Mouse (Mus musculus) liver, embryonic 11.5 days (tissue): ENCODE results near the gene Taar5. TPM values are rescaled to one million over a fixed set of nuclear protein-coding genes. Genes with fewer than 3 reads are reported as not detected.

Source experiments
- ATAC-seq: fragments of 200-750 bp; cut with Nextera tagmentation; replicated peaks from 2 replicates; pipeline ENCODE4 v1.8.0; 2017; ENCODE audit warnings: moderate number of reproducible peaks, mild to moderate bottlenecking, moderate TSS enrichment, moderate library complexity; ENCODE audit not compliant: low FRiP score
- DNase-seq: peaks from one replicate; pipeline ENCODE4 v3.0.0-alpha.2; 2017; ENCODE audit warnings: low spot score
- H3K27ac ChIP-seq: fragments of 300-500 bp; sonication (generic); 2 replicates; pipeline ENCODE4 v1.5.1; 2014; ENCODE audit warnings: mild to moderate bottlenecking, low read depth, low read length, control low read depth
- H3K27me3 ChIP-seq: fragments of 300-500 bp; sonication (generic); replicated peaks from 2 replicates; pipeline ENCODE4 v1.6.1; 2014; ENCODE audit warnings: low read length, mixed read lengths; ENCODE audit not compliant: control insufficient read depth, insufficient read depth
- H3K36me3 ChIP-seq: fragments of 300-500 bp; sonication (generic); 2 replicates; pipeline ENCODE4 v1.6.1; 2014; ENCODE audit warnings: mild to moderate bottlenecking, low read length, moderate library complexity, mixed read lengths; ENCODE audit not compliant: control insufficient read depth, insufficient read depth
- H3K4me1 ChIP-seq: fragments of 300-500 bp; sonication (generic); replicated peaks from 2 replicates; pipeline ENCODE4 v1.6.1; 2014; ENCODE audit warnings: low read length, mixed read lengths; ENCODE audit not compliant: control insufficient read depth, insufficient read depth
- H3K4me2 ChIP-seq: fragments of 300-500 bp; sonication (generic); 2 replicates; pipeline ENCODE4 v1.6.1; 2014; ENCODE audit warnings: mild to moderate bottlenecking, control low read depth, moderate library complexity
- H3K4me3 ChIP-seq: fragments of 300-500 bp; sonication (generic); 2 replicates; pipeline ENCODE4 v1.5.1; 2014; ENCODE audit warnings: low read depth, low read length, control low read depth
- H3K9ac ChIP-seq: fragments of 300-500 bp; sonication (generic); 2 replicates; pipeline ENCODE4 v1.6.1; 2014; ENCODE audit warnings: low read depth, low read length, control low read depth
- H3K9me3 ChIP-seq: fragments of 300-500 bp; sonication (generic); 2 replicates; pipeline ENCODE4 v1.6.1; 2016; ENCODE audit warnings: low read length, inconsistent platforms, mixed read lengths; ENCODE audit not compliant: control insufficient read depth
- WGBS: fragments of 180-500 bp; shearing (Covaris S2); extraction: QIAGEN DNeasy Blood & Tissue Kit; methylation state at CpG from one replicate; pipeline ENCODE4 v1.1.7; 2014; 5-methylcytosine and 5-hydroxymethylcytosine counted together
- polyA plus RNA-seq: library from polyadenylated mRNA; unstranded; fragments of >200 nt; fragmentation: Nextera tagmentation; extraction: Ambion mirVana; gene quantifications from 2 replicates; pipeline ENCODE4 v1.2.1, GENCODE M21; 2014

The Taar5 gene
- polyA plus RNA-seq = not detected in 2 replicates

GRCm38 (mm10) chr10:23970656-23971165 is at the start of gene Taar5:
Gene Taar5, plus strand, starts transcription at chr10:23970706.
- DNase-seq (no peak), ATAC-seq (no peak)
- Histone ChIP-seq H3K4me1 (no peaks in the 10 kb centered on the region), H3K36me3 (no peaks in the 10 kb centered on the region), H3K4me2 (no peak within 1 kb of the TSS), H3K9me3 (no peaks in the 10 kb centered on the region), H3K4me3 (no peak within 1 kb of the TSS), H3K27me3 (no peaks in the 10 kb centered on the region), H3K27ac (no peak within 1 kb of the TSS), H3K9ac (no peak within 1 kb of the TSS)
- WGBS = 80% methylated on average over 11 of the region's 11 CpGs

- Histone ChIP-seq H3K9ac (no peak overlapping the region), H3K27me3 (no peaks in the 10 kb centered on the region), H3K4me2 (no peak overlapping the region), H3K36me3 (no peaks in the 10 kb centered on the region), H3K27ac (no peak overlapping the region), H3K4me3 (no peak overlapping the region), H3K4me1 (no peaks in the 10 kb centered on the region), H3K9me3 (no peaks in the 10 kb centered on the region)
- ATAC-seq = no peak; the same call in 1 of the 2 replicates
- WGBS = 57% methylated on average over 3 of the region's 3 CpGs
- no peak for DNase-seq
These were observed 48.0 kb upstream of the Taar5 start for GRCm38 (mm10) chr10:23922468-23922867.

- ATAC-seq (no peak), DNase-seq (no peak)
- Histone ChIP-seq H3K4me1 (no peaks in the 10 kb centered on the region), H3K27ac (no peak overlapping the region), H3K27me3 (no peaks in the 10 kb centered on the region), H3K36me3 (no peaks in the 10 kb centered on the region), H3K9me3 (no peaks in the 10 kb centered on the region), H3K4me2 (no peak overlapping the region), H3K9ac (no peak overlapping the region), H3K4me3 (no peak overlapping the region)
- 69% methylated on average over 2 of the region's 2 CpGs for WGBS
These were observed 46.6 kb upstream of the Taar5 start for GRCm38 (mm10) chr10:23923941-23924340.

GRCm38 (mm10) chr10:23937613-23938012 is 32.9 kb upstream of the Taar5 start:
- no peak for ATAC-seq
- Histone ChIP-seq H3K9ac (no peak overlapping the region), H3K36me3 (no peaks in the 10 kb centered on the region), H3K9me3 (no peaks in the 10 kb centered on the region), H3K4me1 (no peaks in the 10 kb centered on the region), H3K27ac (no peak overlapping the region), H3K4me2 (no peak overlapping the region), H3K27me3 (no peaks in the 10 kb centered on the region), H3K4me3 (no peak overlapping the region)
- no peak for DNase-seq
- WGBS = 44% methylated on average over 4 of the region's 4 CpGs

GRCm38 (mm10) chr10:23938312-23938711 is 32.2 kb upstream of the Taar5 start, which contains the start of gene Taar2:
Gene Taar2, plus strand, starts transcription at chr10:23938572.
- H3K4me2 ChIP-seq = no peak within 1 kb of the TSS
- no peaks in the 10 kb centered on the region for H3K36me3 ChIP-seq
- H3K9me3 ChIP-seq = no peaks in the 10 kb centered on the region
- H3K27ac ChIP-seq = no peak within 1 kb of the TSS
- H3K4me3 ChIP-seq = no peak within 1 kb of the TSS
- DNase-seq (no peak), ATAC-seq (no peak)
- H3K9ac ChIP-seq = no peak within 1 kb of the TSS
- H3K4me1 ChIP-seq = no peaks in the 10 kb centered on the region
- WGBS = 68% methylated on average over 6 of the region's 6 CpGs
- H3K27me3 ChIP-seq = no peaks in the 10 kb centered on the region

GRCm38 (mm10) chr10:23942465-23942864 is 28.0 kb upstream of the Taar5 start:
- Histone ChIP-seq H3K4me1 (no peaks in the 10 kb centered on the region), H3K4me2 (no peak overlapping the region), H3K27me3 (no peaks in the 10 kb centered on the region), H3K27ac (no peak overlapping the region), H3K4me3 (no peak overlapping the region), H3K9me3 (no peaks in the 10 kb centered on the region), H3K9ac (no peak overlapping the region), H3K36me3 (no peaks in the 10 kb centered on the region)
- ATAC-seq (no peak), DNase-seq (no peak)
- WGBS = 58% methylated on average over 5 of the region's 5 CpGs

- no peak overlapping the region for H3K4me3 ChIP-seq
- no peak overlapping the region for H3K27ac ChIP-seq
- no peaks in the 10 kb centered on the region for H3K27me3 ChIP-seq
- no peaks in the 10 kb centered on the region for H3K9me3 ChIP-seq
- H3K36me3 ChIP-seq = no peaks in the 10 kb centered on the region
- ATAC-seq (no peak), DNase-seq (no peak)
- no peak overlapping the region for H3K4me2 ChIP-seq
- no peaks in the 10 kb centered on the region for H3K4me1 ChIP-seq
- 69% methylated on average over 7 of the region's 7 CpGs for WGBS
- H3K9ac ChIP-seq = no peak overlapping the region
These were observed 22.5 kb upstream of the Taar5 start for GRCm38 (mm10) chr10:23948026-23948425.

GRCm38 (mm10) chr10:23949508-23950005 is 20.9 kb upstream of the Taar5 start, which contains the start of gene Taar3:
Gene Taar3, plus strand, starts transcription at chr10:23949558.
- Histone ChIP-seq H3K9ac (no peak within 1 kb of the TSS), H3K27ac (no peak within 1 kb of the TSS), H3K4me2 (no peak within 1 kb of the TSS), H3K27me3 (no peaks in the 10 kb centered on the region), H3K9me3 (no peaks in the 10 kb centered on the region), H3K4me1 (no peaks in the 10 kb centered on the region), H3K4me3 (no peak within 1 kb of the TSS), H3K36me3 (no peaks in the 10 kb centered on the region)
- no peak for DNase-seq
- WGBS = 87% methylated on average over 16 of the region's 16 CpGs
- ATAC-seq = no peak

GRCm38 (mm10) chr10:23951714-23952113 is 18.8 kb upstream of the Taar5 start:
- 78% methylated on average over 6 of the region's 6 CpGs for WGBS
- H3K36me3 ChIP-seq = no peaks in the 10 kb centered on the region
- no peak overlapping the region for H3K4me3 ChIP-seq
- no peaks in the 10 kb centered on the region for H3K9me3 ChIP-seq
- no peaks in the 10 kb centered on the region for H3K27me3 ChIP-seq
- no peak for ATAC-seq
- H3K4me1 ChIP-seq = no peaks in the 10 kb centered on the region
- H3K4me2 ChIP-seq = no peak overlapping the region
- no peak for DNase-seq
- H3K9ac ChIP-seq = no peak overlapping the region
- H3K27ac ChIP-seq = no peak overlapping the region
